Mouse (Mus musculus): ENCODE data around the gene App.

GRCm38 (mm10) chr16:85099044-85099443, 74.5 kb downstream of the App start:
- TF ChIP-seq EP300 (IDR thresholded peaks at IDR 0.05; ENCODE audit: insufficient read depth, low read depth, low read length) (no peak), POLR2A (IDR thresholded peaks at IDR 0.05; ENCODE audit: insufficient read depth, low read depth, low read length) (no peak), CTCF (IDR thresholded peaks at IDR 0.05) (no peak)

Data from heart, adult 2 months (tissue).